Mouse (Mus musculus) ES-Bruce4 (cell line): ENCODE results near the gene Plekhm3. TPM values are rescaled to one million over a fixed set of nuclear protein-coding genes. Genes with fewer than 3 reads are reported as not detected.

Experiments used
- H3K27ac ChIP-seq: 2 replicates; pipeline ENCODE4 v1.5.1; 2012; ENCODE audit warnings: low read length, inconsistent platforms; ENCODE audit not compliant: insufficient read depth
- H3K27me3 ChIP-seq: 2 replicates; pipeline ENCODE4 v1.6.1; 2012; ENCODE audit warnings: mild to moderate bottlenecking, low read length, inconsistent platforms; ENCODE audit not compliant: control insufficient read depth, poor library complexity, insufficient read depth, severe bottlenecking
- H3K36me3 ChIP-seq: 2 replicates; pipeline ENCODE4 v1.6.1; 2012; ENCODE audit warnings: inconsistent platforms, mild to moderate bottlenecking, low read length, moderate library complexity; ENCODE audit not compliant: control insufficient read depth, poor library complexity, insufficient read depth, severe bottlenecking
- H3K4me1 ChIP-seq: one replicate; pipeline ENCODE4 v1.8.1; 2011; ENCODE audit warnings: low read length; ENCODE audit not compliant: control insufficient read depth, insufficient read depth
- H3K4me3 ChIP-seq: 2 replicates; pipeline ENCODE4 v1.5.1; 2011; ENCODE audit warnings: low read depth, mild to moderate bottlenecking, low read length
- H3K9ac ChIP-seq: 2 replicates; pipeline ENCODE4 v1.6.1; 2012; ENCODE audit warnings: low read depth, mild to moderate bottlenecking, inconsistent platforms; ENCODE audit not compliant: poor library complexity, severe bottlenecking
- H3K9me3 ChIP-seq: replicated peaks from 2 replicates; pipeline ENCODE4 v1.6.1; 2012; ENCODE audit warnings: mild to moderate bottlenecking, low read length, inconsistent platforms; ENCODE audit not compliant: control insufficient read depth, poor library complexity, insufficient read depth, severe bottlenecking
- CTCF ChIP-seq: IDR thresholded peaks from one replicate; pipeline ENCODE4 v1.8.1; 2011; ENCODE audit warnings: low read depth, low read length
- EP300 ChIP-seq: IDR thresholded peaks from 2 replicates; pipeline ENCODE4 v1.6.1; 2011; ENCODE audit warnings: low read depth, low read length; ENCODE audit not compliant: insufficient read depth
- POLR2A ChIP-seq: IDR thresholded peaks from one replicate; pipeline ENCODE4 v1.8.1; 2011; ENCODE audit warnings: low read length; ENCODE audit not compliant: insufficient read depth
- polyA plus RNA-seq: library from polyadenylated mRNA; stranded (reverse); fragments of >200 nt; gene quantifications from 2 replicates; pipeline ENCODE4 v1.2.4, GENCODE M21; 2011; ENCODE audit warnings: low read depth; ENCODE audit not compliant: missing spikeins, insufficient read depth, insufficient read length

The Plekhm3 gene
- polyA plus RNA-seq, 1 experiment: 9.5 TPM

DNA sequence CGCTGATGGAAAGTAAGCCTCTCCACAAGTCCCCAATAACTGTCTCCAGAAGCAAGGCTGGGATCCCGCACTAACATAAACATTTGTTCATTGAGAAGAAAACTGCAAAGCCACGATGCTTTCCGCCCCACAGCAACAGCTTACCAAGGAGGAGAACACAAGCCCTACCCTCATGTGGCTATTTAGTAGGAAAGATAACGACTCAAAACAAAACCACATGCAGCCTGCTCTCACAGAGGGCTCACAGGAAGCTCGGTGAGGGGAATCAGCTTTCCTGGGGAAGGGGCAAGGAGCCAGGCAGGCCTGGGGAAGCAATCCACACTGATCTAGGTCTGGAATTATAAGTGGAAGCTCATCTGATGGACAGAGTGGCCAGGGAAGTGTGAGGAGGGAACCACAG, 72.6 kb downstream of the Plekhm3 start:
- H3K9me3 ChIP-seq: no peaks in the 10 kb centered on the region
- no peak overlapping the region for H3K9ac ChIP-seq
- H3K36me3 ChIP-seq: no peaks in the 10 kb centered on the region
- H3K4me1 ChIP-seq: peaks cover 2% of the 10 kb centered on the region
- H3K4me3 ChIP-seq: no peak overlapping the region
- H3K27ac ChIP-seq: no peak overlapping the region
- TF ChIP-seq CTCF (no peak), POLR2A (no peak), EP300 (no peak)
- no peaks in the 10 kb centered on the region for H3K27me3 ChIP-seq

DNA sequence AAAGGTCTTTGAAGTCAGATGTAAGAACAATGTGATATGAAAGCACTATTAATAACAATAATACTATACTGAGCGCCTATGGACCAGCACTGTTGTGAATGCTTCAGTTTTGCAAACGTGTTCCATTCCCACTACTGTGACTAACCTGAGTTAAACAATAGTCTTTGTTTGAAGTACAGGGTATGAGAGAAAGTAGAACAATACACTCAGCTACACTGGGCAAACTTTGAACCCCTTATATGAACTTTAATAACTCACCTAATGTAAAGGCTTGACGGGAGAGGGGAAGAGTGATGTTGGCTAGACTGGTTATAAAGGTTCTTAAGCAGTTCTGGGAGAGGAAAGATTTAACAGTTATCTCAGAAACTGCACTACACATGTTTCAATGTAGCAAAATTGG, 76.0 kb downstream of the Plekhm3 start:
- no peak overlapping the region for H3K4me3 ChIP-seq
- peaks cover 2% of the 10 kb centered on the region for H3K4me1 ChIP-seq
- H3K27ac ChIP-seq: no peak overlapping the region
- no peaks in the 10 kb centered on the region for H3K27me3 ChIP-seq
- H3K9me3 ChIP-seq: no peaks in the 10 kb centered on the region
- no peaks in the 10 kb centered on the region for H3K36me3 ChIP-seq
- TF ChIP-seq POLR2A: no peak
- TF ChIP-seq CTCF: no peak
- no peak for TF ChIP-seq EP300
- no peak overlapping the region for H3K9ac ChIP-seq

DNA sequence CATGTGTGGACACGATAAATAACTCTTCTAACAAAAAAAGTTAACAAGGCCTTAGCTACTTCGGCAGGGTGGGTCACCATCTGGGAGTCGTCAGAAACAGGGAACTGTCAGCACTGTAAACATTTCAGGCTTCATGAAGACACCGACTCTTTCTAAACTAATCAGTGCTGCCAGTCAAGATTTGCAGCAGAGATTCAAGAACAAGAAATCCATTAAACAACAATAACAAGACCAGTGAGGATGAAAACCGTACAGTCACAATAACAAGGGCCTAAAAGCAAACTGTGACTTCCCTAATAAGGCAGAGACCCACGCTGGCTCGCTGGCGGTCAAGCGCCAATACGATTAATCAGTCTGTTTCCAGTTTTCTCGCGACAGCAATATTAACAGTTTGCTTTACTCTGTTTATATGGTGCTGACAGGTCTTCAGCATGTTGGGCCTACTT, 77.8 kb downstream of the Plekhm3 start:
- TF ChIP-seq POLR2A (no peak), CTCF (no peak), EP300 (no peak)

DNA sequence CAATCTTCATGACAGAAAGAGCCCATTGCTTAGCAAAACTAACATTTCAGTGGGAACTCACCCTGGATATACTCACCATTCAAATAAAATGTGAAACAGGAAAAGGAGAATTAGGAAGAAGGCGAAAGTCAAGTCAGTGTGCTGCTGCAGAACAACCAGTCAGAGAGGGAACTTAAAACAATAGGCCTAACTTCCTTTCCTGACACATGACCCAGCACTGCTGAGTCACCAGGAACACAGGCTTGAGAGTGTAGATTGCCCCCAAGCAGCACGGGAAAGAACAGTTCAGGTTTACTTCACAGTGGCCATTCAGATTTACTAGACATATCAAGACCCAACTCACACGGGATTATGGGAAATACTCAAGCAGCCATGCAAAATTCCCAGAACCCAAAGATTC, 80.3 kb downstream of the Plekhm3 start:
- TF ChIP-seq POLR2A: no peak
- TF ChIP-seq EP300: no peak
- TF ChIP-seq CTCF: no peak
- no peaks in the 10 kb centered on the region for H3K36me3 ChIP-seq
- H3K27ac ChIP-seq: no peak overlapping the region
- H3K4me1 ChIP-seq: no peaks in the 10 kb centered on the region
- no peak overlapping the region for H3K4me3 ChIP-seq
- no peaks in the 10 kb centered on the region for H3K27me3 ChIP-seq
- H3K9ac ChIP-seq: no peak overlapping the region
- no peaks in the 10 kb centered on the region for H3K9me3 ChIP-seq

More for the DNA sequence above, 77.8 kb downstream of the Plekhm3 start:
- no peaks in the 10 kb centered on the region for H3K9me3 ChIP-seq
- no peaks in the 10 kb centered on the region for H3K27me3 ChIP-seq
- H3K4me1 ChIP-seq: no peaks in the 10 kb centered on the region
- no peak overlapping the region for H3K9ac ChIP-seq
- no peak overlapping the region for H3K27ac ChIP-seq
- H3K36me3 ChIP-seq: no peaks in the 10 kb centered on the region
- no peak overlapping the region for H3K4me3 ChIP-seq

DNA sequence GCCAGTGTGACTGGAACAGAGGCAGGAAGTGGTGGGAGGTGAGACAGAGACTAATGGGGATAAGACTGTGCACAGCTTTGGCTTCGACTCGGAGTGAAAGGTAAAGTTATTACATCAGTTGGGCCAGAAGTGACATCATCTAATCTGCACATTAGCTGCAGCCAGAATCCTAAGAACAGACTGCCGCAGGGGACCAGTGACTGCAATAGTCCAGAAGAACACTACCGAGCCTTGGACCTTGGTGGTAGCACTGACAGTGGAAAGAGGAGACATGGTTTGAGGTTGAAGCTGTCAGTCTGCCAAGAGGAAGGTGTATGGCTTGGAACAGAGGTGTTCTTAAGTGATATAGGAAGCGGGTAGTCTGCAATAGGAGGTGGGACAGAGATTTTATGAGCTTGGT, 80.9 kb downstream of the Plekhm3 start:
- Histone ChIP-seq H3K36me3 (no peaks in the 10 kb centered on the region), H3K9me3 (no peaks in the 10 kb centered on the region), H3K27me3 (no peaks in the 10 kb centered on the region), H3K4me1 (no peaks in the 10 kb centered on the region), H3K4me3 (no peak overlapping the region), H3K9ac (no peak overlapping the region), H3K27ac (no peak overlapping the region)
- no peak for TF ChIP-seq POLR2A
- TF ChIP-seq EP300: no peak
- no peak for TF ChIP-seq CTCF

DNA sequence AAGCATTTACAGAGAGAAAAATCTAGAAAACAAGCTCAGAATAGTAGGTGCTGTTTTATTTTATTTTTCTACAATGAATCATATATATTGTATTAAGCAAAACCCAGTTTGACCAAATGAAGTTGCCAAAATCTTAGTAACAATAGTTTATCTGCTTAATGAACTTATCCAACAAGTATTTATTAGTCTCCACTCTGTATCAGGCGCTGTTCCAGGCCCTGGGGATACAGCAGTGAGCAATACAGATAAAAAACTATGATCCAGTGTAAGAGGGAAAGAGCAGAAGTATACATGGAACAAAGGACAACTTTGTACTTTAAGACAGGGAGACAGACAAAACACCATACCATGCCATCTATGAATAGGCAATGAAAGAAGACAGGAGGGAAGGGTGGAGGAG, 81.5 kb downstream of the Plekhm3 start:
- H3K4me1 ChIP-seq: no peaks in the 10 kb centered on the region
- no peaks in the 10 kb centered on the region for H3K9me3 ChIP-seq
- no peak overlapping the region for H3K9ac ChIP-seq
- no peak overlapping the region for H3K27ac ChIP-seq
- H3K27me3 ChIP-seq: no peaks in the 10 kb centered on the region
- no peaks in the 10 kb centered on the region for H3K36me3 ChIP-seq
- TF ChIP-seq POLR2A: no peak
- no peak for TF ChIP-seq EP300
- TF ChIP-seq CTCF: no peak
- no peak overlapping the region for H3K4me3 ChIP-seq
